Mouse (Mus musculus) v-Abl transformed pro-B cells (cell line): ENCODE data around the gene Tcl1b3.
"Not testable (repeated sequence)": the region's sequence is repeated elsewhere in the genome, so short reads cannot be mapped to it uniquely, and the experiment has no call there.

ENCODE experiments used
- in situ Hi-C, 2 experiments: fragments of 400-800 bp; cut with MboI; formaldehyde crosslinking; loops; one replicate each; pipeline ENCODE4 v1.15.1; 2025; ENCODE audit not compliant: unreplicated experiment in 2 of 2

Tcl1b3 gene

GRCm38 (mm10) chr12:105190743-105191142 is at the start of gene Tcl1b3:
Gene Tcl1b3 (plus strand): TSS chr12:105191043.
- in situ Hi-C loops, result not testable (repeated sequence)

- in situ Hi-C loops, result loop anchor here in 1 of 2 experiments (25.0 kb wide), 1 partner anchor 681 kb away; the partner anchor contains the start of gene Gsc
These were observed 47.7 kb upstream of the Tcl1b3 start for GRCm38 (mm10) chr12:105143096-105143495.

- in situ Hi-C loops, result loop anchor here in 1 of 2 experiments (25.0 kb wide), 1 partner anchor 683 kb away; the partner anchor contains the start of gene Gsc
These were observed 45.9 kb upstream of the Tcl1b3 start for GRCm38 (mm10) chr12:105144928-105145327.

- in situ Hi-C loops, result loop anchor here in 1 of 2 experiments (25.0 kb wide), 1 partner anchor 683 kb away; the partner anchor contains the start of gene Gsc
These were observed 45.1 kb upstream of the Tcl1b3 start, which contains the start of gene Tcl1b2 for GRCm38 (mm10) chr12:105145714-105146113. Gene Tcl1b2 (plus strand): TSS chr12:105146014.

GRCm38 (mm10) chr12:105155286-105155685 is 35.6 kb upstream of the Tcl1b3 start:
- in situ Hi-C loops, result not testable (repeated sequence)

- in situ Hi-C loops, result no loop called here
These were observed 32.0 kb upstream of the Tcl1b3 start for GRCm38 (mm10) chr12:105158842-105159241.

- in situ Hi-C loops, result no loop called here
These were observed 31.5 kb upstream of the Tcl1b3 start, which contains the start of gene Tcl1b1 for GRCm38 (mm10) chr12:105159390-105159789. Gene Tcl1b1 (plus strand): TSS chr12:105159690.

GRCm38 (mm10) chr12:105166734-105167133 is 24.1 kb upstream of the Tcl1b3 start:
- in situ Hi-C loops, result no loop called here

GRCm38 (mm10) chr12:105173366-105173765 is 17.5 kb upstream of the Tcl1b3 start:
- in situ Hi-C loops, result no loop called here

- in situ Hi-C loops, result not testable (repeated sequence)
These were observed 16.5 kb upstream of the Tcl1b3 start for GRCm38 (mm10) chr12:105174318-105174717.

GRCm38 (mm10) chr12:105176044-105176443 is 14.8 kb upstream of the Tcl1b3 start, which contains the start of gene Tcl1b5:
Gene Tcl1b5 (plus strand): TSS chr12:105176344.
- in situ Hi-C loops, result not testable (repeated sequence)

- in situ Hi-C loops, result not testable (repeated sequence)
These were observed 9.7 kb upstream of the Tcl1b3 start for GRCm38 (mm10) chr12:105181040-105181644.

GRCm38 (mm10) chr12:105188980-105189379 is 1.9 kb upstream of the Tcl1b3 start:
- in situ Hi-C loops, result not testable (repeated sequence)

- in situ Hi-C loops, result not testable (repeated sequence)
These were observed 9.0 kb downstream of the Tcl1b3 start for GRCm38 (mm10) chr12:105199684-105200497.

- in situ Hi-C loops, result not testable (repeated sequence)
These were observed 10.8 kb downstream of the Tcl1b3 start, which contains the start of gene Tcl1b4 for GRCm38 (mm10) chr12:105201657-105202056. Gene Tcl1b4 (plus strand): TSS chr12:105201957.

GRCm38 (mm10) chr12:105207071-105207470 is 16.2 kb downstream of the Tcl1b3 start:
- in situ Hi-C loops, result no loop called here

GRCm38 (mm10) chr12:105208441-105208840 is 17.6 kb downstream of the Tcl1b3 start:
- in situ Hi-C loops, result no loop called here

GRCm38 (mm10) chr12:105209231-105209630 is 18.4 kb downstream of the Tcl1b3 start:
- in situ Hi-C loops, result no loop called here

- in situ Hi-C loops, result no loop called here
These were observed 26.4 kb downstream of the Tcl1b3 start for GRCm38 (mm10) chr12:105217101-105217760.

- in situ Hi-C loops, result no loop called here
These were observed 31.9 kb downstream of the Tcl1b3 start, which contains the start of gene Tcl1 for GRCm38 (mm10) chr12:105222601-105223319. Gene Tcl1 (minus strand): TSS chr12:105222793.
